Mouse (Mus musculus): Measurements from ENCODE around the gene Cd200r4.
"Not testable (repeated sequence)": the region's sequence is repeated elsewhere in the genome, so short reads cannot be mapped to it uniquely, and the experiment has no call there.

- TF ChIP-seq POLR2A, CTCF (IDR thresholded peaks at IDR 0.05; ENCODE audit: insufficient read depth, low read depth, low read length): not testable (repeated sequence)
These were observed 21.7 kb downstream of the Cd200r4 start for GRCm38 (mm10) chr16:44833189-44833588.

Data from olfactory bulb, adult 2 months (tissue).